Mouse (Mus musculus) thymus, postnatal 4 days (tissue): Measurements from ENCODE around the gene Chrm1.

Source experiments
- DNase-seq: peaks from one replicate; pipeline ENCODE4 v3.0.0; 2021

Chrm1 gene

DNA sequence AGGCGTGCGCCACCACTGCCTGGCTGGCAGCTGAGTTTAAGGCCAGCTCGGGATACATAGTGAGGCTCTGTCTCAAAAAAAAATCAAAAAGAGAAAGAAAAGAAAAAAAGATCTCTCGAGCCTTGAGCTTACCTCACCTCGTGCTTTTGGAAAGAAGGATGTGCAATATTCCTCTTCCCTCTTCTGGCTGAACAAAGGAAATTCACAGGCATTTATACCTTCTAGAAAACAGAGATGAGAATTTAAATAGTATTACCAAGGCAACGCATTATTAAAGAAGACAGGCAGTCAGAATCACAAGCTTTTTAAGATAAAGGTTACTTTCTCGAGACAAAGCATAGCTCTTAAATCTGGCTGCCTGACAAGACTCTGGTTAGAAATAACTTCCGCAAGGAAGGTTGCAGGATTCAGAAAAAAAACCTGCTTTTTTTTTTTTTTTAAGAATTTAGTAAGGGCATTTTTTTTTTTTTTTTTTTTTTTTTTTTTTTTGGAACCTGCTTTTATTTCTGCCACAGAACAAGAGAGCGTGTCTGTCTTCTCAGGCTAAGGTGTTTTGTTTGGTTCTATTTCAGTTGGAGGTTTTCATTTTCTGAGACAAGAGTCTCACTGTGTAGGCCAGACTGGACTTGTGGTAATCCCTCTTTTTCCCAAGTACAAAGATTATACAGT lies 28.4 kb downstream of the Chrm1 start:
- DNase-seq = no peak

DNA sequence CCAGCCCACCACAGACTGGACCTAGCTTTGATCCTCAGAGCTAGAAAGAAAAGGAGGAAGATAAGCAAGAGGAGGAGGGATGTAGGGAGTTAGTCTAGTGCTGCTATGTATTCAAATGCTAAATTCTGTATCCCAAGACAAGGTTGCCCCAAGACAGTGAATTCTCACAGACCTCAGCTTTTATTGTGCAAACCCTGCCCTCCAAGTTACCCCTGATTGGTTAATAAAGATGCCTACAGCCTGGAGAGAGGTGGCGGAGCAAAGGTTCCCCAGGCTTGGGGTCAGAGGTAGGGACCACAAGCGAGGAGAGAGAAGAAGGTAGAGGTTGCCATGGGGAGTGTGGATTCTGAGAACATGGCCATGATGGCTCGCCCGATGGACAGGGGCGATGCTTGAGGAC lies 29.2 kb downstream of the Chrm1 start:
- no peak for DNase-seq

DNA sequence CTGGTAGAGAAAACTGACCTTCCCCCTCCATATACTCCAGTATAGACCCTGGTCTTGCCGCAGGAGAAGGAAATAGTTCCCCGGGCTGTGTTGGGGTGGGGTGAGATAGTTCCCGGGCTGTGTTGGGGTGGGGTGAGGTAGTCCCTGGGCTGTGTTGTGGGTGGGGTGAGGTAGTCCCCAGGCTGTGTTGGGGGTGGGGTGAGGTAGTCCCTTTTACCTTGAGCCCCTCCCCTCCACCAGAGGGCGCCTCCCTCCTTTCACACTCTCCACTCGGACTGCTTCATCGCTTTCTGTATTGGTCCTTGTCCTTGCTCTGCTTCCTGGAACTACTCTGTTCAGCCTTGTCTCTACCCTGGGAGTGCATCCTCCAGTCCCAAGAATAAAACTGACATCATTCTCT lies 31.7 kb downstream of the Chrm1 start:
- peak; percentile 86 for DNase-seq

DNA sequence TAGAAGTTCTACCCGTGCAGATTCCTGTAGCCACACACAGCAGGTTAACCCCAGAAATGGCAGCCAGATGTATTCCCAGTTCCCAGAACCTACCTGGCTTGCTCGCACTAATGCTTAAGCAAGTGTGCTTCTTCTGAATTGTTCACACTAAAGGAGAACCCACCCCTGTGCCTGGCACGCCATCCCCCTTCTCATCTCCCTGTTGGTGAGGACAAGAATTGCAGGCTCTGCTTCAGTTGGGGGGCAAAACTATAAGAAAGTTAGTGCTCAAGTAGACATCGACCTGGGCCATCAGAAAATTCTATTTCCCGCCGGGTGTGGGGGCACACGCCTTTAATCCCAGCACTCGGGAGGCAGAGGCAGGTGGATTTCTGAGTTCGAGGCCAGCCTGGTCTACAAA lies 36.1 kb downstream of the Chrm1 start:
- peak; percentile 53 for DNase-seq

DNA sequence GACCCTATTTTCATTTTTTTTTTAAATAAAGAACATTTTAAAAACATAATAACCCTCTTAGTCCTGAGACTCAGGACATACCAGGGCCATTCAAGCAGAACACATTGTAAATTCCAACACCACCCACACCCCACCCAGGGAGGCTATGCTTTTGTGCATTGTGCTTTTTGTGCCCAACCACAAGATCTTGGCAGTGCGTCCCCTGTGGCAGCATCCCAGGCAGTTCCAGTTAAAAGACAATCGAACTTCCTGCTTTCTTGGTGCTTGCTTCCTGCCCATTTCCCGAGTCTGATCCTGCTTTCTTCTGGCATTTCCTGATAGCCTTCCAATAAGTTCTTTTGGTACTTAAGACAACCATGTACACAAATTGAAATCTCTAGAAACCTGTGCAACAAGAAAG lies 38.9 kb downstream of the Chrm1 start:
- DNase-seq = no peak

DNA sequence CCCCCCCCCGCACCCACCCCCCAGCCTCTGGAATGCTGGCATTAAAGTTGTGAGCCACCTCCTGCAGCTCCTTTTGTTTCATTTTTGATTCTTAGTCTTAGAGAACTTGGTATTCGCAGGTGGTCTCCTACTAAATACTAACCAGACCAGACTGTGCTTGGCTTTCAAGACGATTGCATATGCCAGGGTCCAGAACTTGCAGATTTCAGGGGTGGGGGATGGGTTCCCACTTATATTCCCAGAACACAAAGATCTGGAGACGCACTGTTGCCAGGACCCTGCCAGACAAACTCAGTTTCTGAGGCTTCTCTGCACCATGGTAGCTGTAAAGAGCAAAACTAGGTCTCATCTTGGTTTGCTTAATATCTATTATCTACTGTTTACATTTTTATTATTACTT lies 40.0 kb downstream of the Chrm1 start:
- no peak for DNase-seq

DNA sequence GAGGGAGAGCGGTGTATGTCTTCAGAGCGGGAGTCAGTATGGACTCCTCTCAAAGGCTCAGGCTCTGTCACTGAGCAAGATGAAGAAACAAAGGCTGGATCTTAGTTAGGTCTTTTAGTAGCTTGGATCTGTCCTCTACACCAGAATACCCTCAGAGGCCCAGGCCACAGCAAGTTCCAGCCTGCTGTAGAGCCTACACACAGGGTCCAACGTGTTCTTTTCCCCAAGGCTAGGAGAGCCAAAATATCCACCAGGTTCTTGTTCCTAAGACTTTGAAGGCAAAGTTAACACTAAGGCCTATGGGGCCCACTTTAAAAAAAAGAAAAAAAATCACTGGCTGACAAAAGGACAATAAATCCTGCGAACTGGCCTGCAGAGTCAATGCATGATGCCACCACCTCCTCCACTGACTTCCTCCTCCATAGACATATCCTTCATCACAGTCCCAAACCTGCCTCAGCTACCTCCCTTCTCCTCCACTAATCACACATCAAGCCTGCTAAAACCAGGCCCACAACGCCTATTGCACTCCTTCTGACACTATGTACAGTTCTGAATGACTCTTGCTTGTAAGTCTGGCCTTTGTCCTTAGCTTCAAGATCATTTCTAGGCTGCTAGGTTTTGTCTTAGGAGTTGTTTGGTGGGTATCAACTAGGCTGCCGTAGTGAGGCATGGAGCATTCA lies 41.6 kb downstream of the Chrm1 start:
- DNase-seq = no peak

DNA sequence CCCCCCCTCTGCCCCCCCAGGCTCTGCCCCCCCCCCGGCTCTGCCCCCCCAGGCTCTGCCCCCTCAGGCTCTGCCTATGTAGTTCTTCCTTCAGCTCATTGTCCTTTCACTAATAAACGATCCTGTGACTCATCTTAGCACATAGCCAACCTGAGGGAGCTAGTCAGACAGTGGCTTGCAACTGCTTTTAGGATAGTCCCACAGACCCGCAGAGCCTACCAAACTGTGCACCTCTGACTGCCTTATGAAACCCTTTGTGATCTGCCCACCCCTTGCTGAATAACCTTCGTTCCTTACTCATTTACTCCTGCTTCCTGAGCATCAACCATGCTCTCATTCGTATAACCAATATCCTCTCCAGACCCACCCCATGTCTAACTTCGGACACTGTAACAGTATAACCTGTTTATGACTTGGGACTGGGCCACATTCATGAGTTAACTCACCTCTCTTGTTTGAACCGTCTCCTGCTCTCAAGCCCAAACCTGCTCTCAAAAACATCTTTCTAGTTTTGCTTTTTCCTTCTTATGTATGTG lies 42.6 kb downstream of the Chrm1 start:
- no peak for DNase-seq

DNA sequence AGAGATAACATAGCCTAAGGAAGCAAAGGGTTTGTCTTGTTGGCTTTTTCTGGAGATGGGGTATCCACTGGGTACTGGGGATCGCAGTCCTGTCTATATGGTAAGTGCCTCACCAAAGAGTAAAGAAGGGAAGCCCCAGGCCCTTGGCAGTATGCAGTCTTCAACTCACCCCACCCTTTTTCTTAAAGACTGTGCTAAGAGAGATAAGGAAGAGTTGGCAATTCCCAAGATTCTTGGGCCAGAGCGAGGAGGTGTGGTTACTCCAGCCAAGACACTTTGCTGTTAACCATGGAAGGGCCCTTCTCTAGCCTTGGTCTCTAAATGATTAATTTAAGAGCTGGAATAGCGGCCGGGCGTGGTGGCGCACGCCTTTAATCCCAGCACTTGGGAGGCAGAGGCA lies 43.3 kb downstream of the Chrm1 start:
- DNase-seq = no peak

DNA sequence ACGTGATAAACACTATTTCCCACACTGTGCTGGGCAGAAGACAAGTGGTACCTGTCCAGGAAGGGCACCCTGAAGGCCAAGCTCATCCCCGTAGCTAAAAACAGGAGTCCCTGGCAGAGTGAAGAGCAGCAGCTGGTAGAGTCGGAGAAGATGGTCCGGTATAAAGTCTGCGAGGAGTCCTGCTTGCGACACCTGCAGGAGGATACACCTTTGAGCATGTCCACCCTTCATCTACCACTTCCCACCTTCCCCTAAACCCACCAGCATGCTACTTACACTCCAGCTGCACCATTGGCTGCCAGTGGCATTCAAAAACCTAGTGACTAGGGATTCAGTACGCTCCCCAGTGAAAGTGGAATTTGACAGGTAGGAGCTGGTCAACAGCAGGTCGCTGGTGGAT lies 45.4 kb downstream of the Chrm1 start:
- no peak for DNase-seq

DNA sequence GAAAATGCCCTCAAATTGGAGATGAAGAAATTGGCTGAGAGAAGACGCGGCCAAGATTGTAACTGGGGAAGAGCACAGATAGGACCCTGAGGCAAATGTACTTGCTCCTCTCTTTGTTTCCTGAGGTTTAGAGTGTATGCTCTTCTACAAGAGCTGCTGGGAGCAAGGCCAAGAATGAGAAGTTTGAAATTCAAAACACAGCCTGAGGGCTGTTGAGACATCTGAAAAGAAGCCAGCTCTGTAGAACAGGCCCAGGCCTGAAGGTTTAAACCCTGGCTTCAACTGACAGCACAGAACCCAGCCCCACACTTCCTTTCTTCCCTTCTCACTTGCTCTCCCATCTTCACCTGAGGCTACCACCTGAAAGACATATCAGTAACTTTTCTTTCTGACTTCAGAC lies 46.5 kb downstream of the Chrm1 start:
- no peak for DNase-seq

DNA sequence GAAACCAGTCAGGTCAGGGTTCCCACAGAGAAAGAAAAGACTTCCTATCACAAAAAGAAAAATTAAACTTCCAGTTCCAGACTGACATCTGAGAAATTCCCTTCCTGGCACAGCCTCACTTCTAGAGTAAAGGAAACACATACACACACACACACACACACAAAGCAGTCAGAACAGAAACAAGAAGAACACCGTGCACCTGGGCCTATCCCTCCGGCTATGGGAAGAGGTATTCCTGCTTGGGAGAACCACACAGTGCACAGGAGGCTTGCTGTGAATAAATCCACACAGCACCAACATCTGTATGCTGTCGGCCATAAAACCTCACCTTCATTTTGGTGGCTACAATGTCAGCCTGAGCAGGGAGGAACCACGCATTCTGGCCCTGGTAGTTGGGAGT lies 47.9 kb downstream of the Chrm1 start:
- no peak for DNase-seq

DNA sequence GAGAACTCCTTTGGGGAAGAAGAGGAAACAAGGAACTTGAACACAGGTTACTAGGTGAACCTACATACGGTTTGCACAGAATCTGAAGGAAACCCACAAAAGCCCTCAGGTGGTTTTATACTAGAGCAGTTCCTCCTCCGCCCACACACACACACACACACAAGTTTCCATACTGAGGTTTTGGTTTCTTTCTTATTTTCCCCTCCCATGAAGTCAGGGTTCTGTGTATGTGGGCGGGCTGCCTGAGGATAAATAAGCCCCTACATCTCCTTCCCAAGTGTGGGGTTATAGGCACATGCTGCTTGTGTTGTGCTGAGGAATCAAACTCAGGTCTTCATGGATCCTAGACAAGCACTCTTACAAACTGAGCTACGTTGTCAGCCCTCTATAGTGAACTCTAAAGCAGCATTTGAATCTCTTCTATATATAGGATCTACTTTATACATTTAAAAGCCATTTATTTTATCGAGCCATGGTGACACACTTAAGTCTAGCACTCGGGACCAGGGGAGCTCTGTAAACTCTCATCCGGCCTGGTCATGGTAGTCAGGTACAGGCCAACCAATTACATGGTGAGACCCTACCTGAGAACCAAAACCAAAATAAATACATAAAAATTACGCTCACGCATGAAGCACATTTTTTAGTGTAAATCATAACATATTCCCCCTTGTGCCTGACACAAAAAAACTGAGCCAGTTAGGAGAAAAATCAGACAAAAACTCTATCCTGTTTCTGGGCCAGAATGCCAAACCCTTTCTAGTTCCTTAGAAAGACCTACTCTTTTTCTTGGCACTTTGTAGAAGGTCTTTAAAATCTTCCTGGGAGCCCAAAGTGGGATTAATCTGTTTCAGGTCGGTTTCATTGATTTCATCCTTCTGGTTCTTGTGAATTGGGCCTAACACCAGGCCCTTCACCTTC lies 48.6 kb downstream of the Chrm1 start:
- DNase-seq = peak; percentile 48

DNA sequence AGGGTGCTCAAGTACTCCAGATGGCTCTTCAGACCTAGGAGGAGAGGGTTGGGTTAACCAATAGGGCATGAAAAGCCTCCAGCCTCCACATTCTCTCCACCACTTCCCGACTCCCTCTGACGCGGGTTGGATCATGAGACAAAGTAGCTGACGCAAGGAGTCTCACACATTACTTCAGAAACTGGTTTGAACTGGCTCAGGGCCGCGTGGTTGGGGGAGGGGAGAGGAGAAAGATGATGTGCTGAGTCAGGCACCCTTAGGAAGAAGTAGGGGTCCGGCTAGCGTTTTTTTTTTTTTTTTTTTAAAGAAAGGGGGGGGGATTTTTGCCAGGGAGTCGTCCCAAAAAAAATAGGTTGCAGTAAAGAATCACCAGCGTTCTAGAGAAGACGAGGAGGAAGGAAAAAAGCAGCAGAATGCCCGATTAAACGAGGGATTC lies 49.3 kb downstream of the Chrm1 start:
- peak; percentile 82 for DNase-seq

DNA sequence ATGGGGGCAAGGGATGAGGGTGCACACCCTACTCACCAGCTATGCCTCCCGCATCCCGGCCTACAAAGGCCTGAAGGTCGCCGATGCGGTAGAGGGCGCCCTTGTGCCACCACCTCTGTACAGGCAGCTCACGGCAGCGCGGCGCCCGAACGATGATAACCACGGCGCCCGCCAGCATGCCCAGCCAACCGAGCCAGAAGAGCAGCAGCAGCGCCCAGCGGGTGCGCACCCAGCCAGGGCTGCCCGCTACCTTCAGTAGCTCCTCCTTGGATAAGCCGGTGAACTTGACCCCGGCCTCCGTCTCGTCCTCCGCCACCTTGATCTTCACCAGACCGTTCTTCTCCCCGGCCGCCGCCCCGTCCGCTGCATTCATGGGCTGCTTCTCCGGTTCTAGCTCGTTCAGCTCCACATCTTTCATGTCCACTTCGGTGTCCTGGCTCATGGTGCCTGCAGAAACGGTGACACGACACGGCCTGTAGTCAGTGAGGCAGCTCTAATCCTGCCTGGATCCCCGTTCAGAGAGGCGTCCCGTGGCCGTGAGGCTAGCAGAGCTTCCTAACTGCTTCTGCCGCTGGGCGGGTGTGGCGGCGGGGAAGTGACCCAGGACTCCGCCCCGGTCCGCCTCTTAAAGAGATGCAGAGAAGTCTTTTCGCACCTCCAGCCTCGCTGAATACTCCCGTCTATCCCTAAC lies 49.9 kb downstream of the Chrm1 start:
- peak; percentile 99 for DNase-seq

DNA sequence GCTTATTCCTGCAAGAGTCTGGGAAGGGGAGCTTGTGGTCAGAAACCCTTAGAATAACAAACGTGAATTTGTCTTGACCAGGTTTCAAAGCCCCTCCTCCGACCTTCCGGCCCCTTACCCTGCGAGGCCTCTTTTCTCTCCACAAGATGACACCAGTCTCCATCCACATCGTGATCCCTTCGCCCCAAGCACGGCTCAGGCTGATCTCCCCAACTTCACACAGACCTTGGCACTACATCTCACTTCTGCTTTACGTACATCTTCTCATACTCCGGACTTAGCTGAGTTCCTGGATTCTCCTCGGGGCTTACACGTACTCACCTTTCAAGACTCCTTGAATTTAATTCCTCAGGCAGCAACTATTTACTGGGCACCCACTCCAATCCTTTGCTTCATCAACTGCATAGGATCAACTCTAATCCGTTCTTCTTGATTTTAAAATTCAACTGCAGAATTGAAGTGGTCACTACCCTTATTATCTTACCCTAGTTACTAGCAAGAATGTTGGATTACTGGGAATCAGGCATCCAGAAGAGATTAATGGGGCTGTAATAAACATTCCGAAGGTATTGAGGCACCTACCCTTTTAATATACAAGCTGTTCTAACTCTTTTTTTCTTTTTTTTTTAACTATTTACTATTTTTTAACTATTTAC lies 50.5 kb downstream of the Chrm1 start:
- DNase-seq = no peak

DNA sequence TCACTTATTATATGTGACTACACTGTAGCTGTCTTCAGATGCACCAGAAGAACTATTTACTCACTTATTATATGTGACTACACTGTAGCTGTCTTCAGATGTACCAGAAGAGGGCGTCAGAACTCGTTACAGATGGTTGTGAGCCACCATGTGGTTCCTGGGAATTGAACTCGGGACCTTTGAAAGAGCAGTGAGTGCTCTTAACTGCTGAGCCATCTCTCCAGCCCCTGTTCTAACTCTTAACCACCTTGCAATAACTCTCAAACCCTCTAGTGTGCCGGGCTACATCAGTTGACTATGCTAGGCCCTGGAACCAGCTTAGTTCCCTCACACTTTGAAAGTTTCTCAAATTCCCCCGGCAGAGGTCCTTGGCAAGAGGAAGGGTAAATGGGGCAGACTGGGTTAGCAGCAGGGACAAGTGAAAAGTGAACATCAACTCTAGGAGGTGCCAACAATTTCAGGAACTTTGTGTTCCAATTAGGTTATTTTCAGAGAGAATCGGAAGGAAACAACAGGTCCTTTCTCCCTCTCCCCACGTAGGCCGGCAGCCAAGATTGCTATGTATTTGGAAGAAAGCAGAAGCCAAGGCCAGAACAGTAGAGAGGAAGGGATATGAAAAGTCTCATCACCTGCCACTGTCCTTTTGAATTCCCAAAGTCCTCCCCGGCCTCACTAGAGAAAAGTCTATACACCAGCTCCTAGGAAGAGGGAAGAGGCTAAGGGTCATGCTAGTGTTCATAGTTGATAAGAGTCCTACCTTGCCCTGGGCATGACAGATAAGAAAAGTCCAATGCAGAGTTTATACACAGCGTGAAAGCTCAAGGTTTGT lies 51.3 kb downstream of the Chrm1 start:
- no peak for DNase-seq

DNA sequence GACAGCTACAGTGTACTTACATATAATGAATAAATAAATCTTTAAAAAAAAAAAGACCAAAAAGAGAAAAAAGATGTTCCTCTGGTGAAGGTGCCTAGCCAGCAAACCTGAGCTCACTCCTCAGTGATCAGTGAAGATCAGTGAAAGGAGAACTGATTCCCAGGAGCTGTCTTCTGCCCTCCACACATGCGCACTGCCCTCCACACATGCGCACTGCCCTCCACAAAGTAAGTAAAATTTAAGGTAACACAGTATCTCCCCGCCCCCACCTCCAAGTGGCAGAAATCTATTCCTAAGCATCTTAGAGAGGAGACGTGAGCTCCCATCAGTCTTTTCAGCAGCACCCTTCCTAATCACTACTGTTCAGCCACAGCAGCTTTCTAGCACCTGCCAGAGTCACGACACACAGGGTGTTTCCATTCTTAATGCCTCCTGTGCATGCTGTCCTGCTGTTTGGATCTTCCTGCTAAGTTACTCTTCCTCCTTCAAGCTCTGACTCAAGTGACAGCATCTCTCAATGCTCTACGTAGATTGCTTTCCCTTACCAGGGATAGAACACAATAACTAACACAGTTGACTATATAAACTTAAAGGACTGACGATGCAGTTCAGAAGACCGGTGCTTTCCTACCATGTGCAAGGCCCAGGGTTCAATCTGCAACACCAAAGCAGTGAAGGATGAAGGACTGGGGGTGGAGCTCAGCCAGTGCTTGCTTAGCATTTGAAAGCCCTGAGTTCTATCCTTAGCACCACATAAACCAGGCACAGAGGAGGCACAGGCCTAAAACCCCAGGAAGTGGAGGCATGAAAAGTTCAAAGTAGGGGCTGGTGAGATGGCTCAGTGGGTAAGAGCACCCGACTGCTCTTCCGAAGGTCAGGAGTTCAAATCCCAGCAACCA lies 52.5 kb downstream of the Chrm1 start:
- no peak for DNase-seq

DNA sequence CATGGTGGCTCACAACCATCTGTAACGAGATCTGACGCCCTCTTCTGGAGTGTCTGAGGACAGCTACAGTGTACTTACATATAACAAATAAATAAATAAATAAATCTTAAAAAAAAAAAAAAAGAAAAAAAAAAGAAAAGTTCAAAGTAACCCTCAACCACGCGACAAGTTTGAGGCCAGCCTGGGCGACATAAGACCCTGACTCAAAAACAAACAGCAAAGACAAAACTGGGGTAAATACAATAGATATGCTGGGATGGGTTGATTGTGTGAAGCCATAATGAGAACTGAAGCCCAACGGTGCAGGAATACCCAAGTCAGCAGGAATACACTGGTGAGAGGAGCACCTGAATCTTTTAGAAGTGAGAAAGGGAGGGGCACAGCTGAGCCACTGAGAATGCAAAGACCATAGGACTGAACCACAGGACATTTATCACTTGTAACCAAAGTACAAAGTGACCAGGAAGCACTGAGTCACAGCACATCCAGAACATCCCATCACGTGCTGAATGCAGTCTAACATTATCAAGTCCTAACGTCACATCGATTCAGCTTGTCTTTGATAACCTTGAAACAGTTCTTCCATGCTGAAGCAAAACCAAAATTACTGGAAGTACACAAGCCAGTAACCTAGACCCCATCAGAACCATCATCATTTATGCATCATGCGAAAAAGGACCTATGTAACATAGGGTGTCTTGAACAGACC lies 53.3 kb downstream of the Chrm1 start:
- DNase-seq = no peak

DNA sequence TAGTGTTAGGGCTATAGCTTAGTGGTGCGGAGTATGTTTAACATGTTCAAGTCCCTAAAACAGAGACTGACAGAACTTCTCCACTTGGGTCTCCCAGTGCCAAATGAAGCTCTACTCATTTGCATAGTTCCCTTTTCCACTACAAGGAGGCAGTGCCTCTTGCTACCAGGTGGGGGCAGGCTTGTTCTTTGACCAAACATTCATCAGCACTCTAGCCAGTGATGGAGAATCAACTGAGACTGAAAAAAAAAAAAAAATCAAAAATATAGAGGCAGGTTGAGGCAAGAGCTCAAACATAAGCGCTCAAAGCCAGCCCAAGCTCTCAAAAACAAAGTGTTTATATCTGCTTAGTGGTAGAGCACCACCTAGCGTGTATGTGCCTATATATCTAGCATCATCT lies 54.8 kb downstream of the Chrm1 start:
- peak; percentile 81 for DNase-seq
